Mouse (Mus musculus): ENCODE results near the gene Tspan9.

Gene Tspan9

GRCm38 (mm10) chr6:128022207-128022606 is 121.2 kb downstream of the Tspan9 start:
- no peak for ATAC-seq (ENCODE audit: insufficient number of reproducible peaks, low FRiP score, low TSS enrichment)

- no peak for ATAC-seq (ENCODE audit: insufficient number of reproducible peaks, low FRiP score, low TSS enrichment)
Measured at GRCm38 (mm10) chr6:128021931-128022202, 121.5 kb downstream of the Tspan9 start.

GRCm38 (mm10) chr6:128021106-128021930 is 122.1 kb downstream of the Tspan9 start:
- no peak for ATAC-seq (ENCODE audit: insufficient number of reproducible peaks, low FRiP score, low TSS enrichment)

- 0 out of 2 replicates have a peak, but pooled peaks have one; percentile 47 for ATAC-seq (ENCODE audit: insufficient number of reproducible peaks, low FRiP score, low TSS enrichment)
Measured at GRCm38 (mm10) chr6:128020521-128021057, 122.8 kb downstream of the Tspan9 start.

- ATAC-seq (ENCODE audit: insufficient number of reproducible peaks, low FRiP score, low TSS enrichment), result no peak
Measured at GRCm38 (mm10) chr6:128020053-128020452, 123.3 kb downstream of the Tspan9 start.

- no peak for ATAC-seq (ENCODE audit: insufficient number of reproducible peaks, low FRiP score, low TSS enrichment)
Measured at GRCm38 (mm10) chr6:128019119-128019518, 124.3 kb downstream of the Tspan9 start.

GRCm38 (mm10) chr6:128015304-128015703 is 128.1 kb downstream of the Tspan9 start:
- ATAC-seq (ENCODE audit: insufficient number of reproducible peaks, low FRiP score, low TSS enrichment), result no peak

GRCm38 (mm10) chr6:128011781-128012180 is 131.6 kb downstream of the Tspan9 start:
- ATAC-seq (ENCODE audit: insufficient number of reproducible peaks, low FRiP score, low TSS enrichment), result no peak

- ATAC-seq (ENCODE audit: insufficient number of reproducible peaks, low FRiP score, low TSS enrichment), result peak; percentile 49; the same call in 1 of the 2 replicates
Measured at GRCm38 (mm10) chr6:128011071-128011477, 132.3 kb downstream of the Tspan9 start.

GRCm38 (mm10) chr6:128010135-128010971 is 133.0 kb downstream of the Tspan9 start:
- ATAC-seq (ENCODE audit: insufficient number of reproducible peaks, low FRiP score, low TSS enrichment), result peak; percentile 43

GRCm38 (mm10) chr6:128007982-128008562 is 135.3 kb downstream of the Tspan9 start:
- no peak for ATAC-seq (ENCODE audit: insufficient number of reproducible peaks, low FRiP score, low TSS enrichment)

GRCm38 (mm10) chr6:128007241-128007701 is 136.1 kb downstream of the Tspan9 start:
- ATAC-seq (ENCODE audit: insufficient number of reproducible peaks, low FRiP score, low TSS enrichment), result no peak

GRCm38 (mm10) chr6:128006156-128006555 is 137.2 kb downstream of the Tspan9 start:
- no peak for ATAC-seq (ENCODE audit: insufficient number of reproducible peaks, low FRiP score, low TSS enrichment)

GRCm38 (mm10) chr6:128004544-128004943 is 138.8 kb downstream of the Tspan9 start:
- ATAC-seq (ENCODE audit: insufficient number of reproducible peaks, low FRiP score, low TSS enrichment), result no peak

GRCm38 (mm10) chr6:128003542-128003941 is 139.9 kb downstream of the Tspan9 start:
- no peak for ATAC-seq (ENCODE audit: insufficient number of reproducible peaks, low FRiP score, low TSS enrichment)

GRCm38 (mm10) chr6:128002667-128003066 is 140.7 kb downstream of the Tspan9 start:
- peak; percentile 16; the same call in 1 of the 2 replicates for ATAC-seq (ENCODE audit: insufficient number of reproducible peaks, low FRiP score, low TSS enrichment)

GRCm38 (mm10) chr6:128002104-128002503 is 141.3 kb downstream of the Tspan9 start:
- ATAC-seq (ENCODE audit: insufficient number of reproducible peaks, low FRiP score, low TSS enrichment), result no peak

GRCm38 (mm10) chr6:128001587-128001986 is 141.8 kb downstream of the Tspan9 start:
- no peak for ATAC-seq (ENCODE audit: insufficient number of reproducible peaks, low FRiP score, low TSS enrichment)

GRCm38 (mm10) chr6:128000777-128001176 is 142.6 kb downstream of the Tspan9 start:
- no peak for ATAC-seq (ENCODE audit: insufficient number of reproducible peaks, low FRiP score, low TSS enrichment)

GRCm38 (mm10) chr6:127999118-127999517 is 144.3 kb downstream of the Tspan9 start:
- peak; percentile 50; the same call in 1 of the 2 replicates for ATAC-seq (ENCODE audit: insufficient number of reproducible peaks, low FRiP score, low TSS enrichment)

GRCm38 (mm10) chr6:127996928-127997327 is 146.5 kb downstream of the Tspan9 start:
- no peak for ATAC-seq (ENCODE audit: insufficient number of reproducible peaks, low FRiP score, low TSS enrichment)

Measured in cerebellum, adult (tissue).